In the genomic region with DNA sequence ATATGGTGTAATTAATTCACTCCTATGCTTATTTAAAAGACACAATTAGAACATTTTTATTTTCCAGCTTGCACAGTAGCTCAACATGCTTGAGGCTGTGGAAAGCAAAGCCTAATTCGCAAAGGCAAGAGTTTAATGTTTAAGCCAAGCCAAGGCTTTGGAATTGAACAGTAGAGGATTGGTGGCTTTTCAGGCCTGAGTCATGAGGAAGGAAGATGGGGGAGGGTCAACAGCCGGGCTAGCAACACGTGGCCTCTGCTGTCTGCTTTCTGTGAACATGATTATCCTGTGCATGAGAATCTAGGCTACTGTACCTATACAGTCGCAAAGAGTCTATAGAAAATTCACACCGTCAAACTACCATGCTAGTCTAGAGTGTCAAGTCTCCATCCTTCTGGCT, we compare ENCODE assay signal across 11 mouse cellular contexts. TPM values are rescaled to one million over a fixed set of nuclear protein-coding genes. Genes with fewer than 3 reads are reported as not detected.
DNase-seq lines count a peak whose midpoint lies in the region; ATAC-seq lines count a peak whose summit lies in the region.
"Had no signal": no experiment of that assay in that cellular context is flagged by ENCODE, and none has a peak within 500 bp of the region (broad histone marks: within the 10 kb centered on the region; RNA-seq: fewer than 3 reads in every experiment).

No protein-coding gene starts in this region.

- H3K9me3 ChIP-seq in hindbrain, embryonic 14.5 days (ENCODE audit: control insufficient read depth, low read length), result no peaks in the 10 kb centered on the region
- H3K9me3 ChIP-seq in hindbrain, embryonic 11.5 days (ENCODE audit: control insufficient read depth, low read length), result no peaks in the 10 kb centered on the region
- no peaks in the 10 kb centered on the region for H3K9me3 ChIP-seq in neural tube, embryonic 14.5 days (ENCODE audit: control insufficient read depth, low read length)
- H3K9me3 ChIP-seq: heart, embryonic 15.5 days had no signal

- peak overlapping the region; percentile 35; the same call in 1 of the 2 replicates for H3K27ac ChIP-seq in hindbrain, embryonic 14.5 days
- H3K27ac ChIP-seq in hindbrain, embryonic 11.5 days (ENCODE audit: low read depth, low read length), result no peak overlapping the region
- no peak overlapping the region for H3K27ac ChIP-seq in neural tube, embryonic 14.5 days (ENCODE audit: low read depth, low read length)
- H3K27ac ChIP-seq: heart, embryonic 15.5 days had no signal

- H3K27me3 ChIP-seq in hindbrain, embryonic 14.5 days (ENCODE audit: control insufficient read depth, insufficient read depth, low read length), result no peaks in the 10 kb centered on the region
- no peaks in the 10 kb centered on the region for H3K27me3 ChIP-seq in hindbrain, embryonic 11.5 days (ENCODE audit: control insufficient read depth, insufficient read depth, low read length)
- no peaks in the 10 kb centered on the region for H3K27me3 ChIP-seq in neural tube, embryonic 14.5 days (ENCODE audit: control insufficient read depth, insufficient read depth, low read length)
- H3K27me3 ChIP-seq: heart, embryonic 15.5 days had no signal

- ATAC-seq in hindbrain, embryonic 14.5 days (ENCODE audit: low FRiP score), result no peak
- no peak for ATAC-seq in hindbrain, embryonic 11.5 days (ENCODE audit: low FRiP score)
- ATAC-seq in granulocyte monocyte progenitor cell, adult 5-6 weeks (replicated peaks; ENCODE audit: poor library complexity, severe bottlenecking), result peak; percentile 45
- ATAC-seq in neural tube, embryonic 14.5 days (ENCODE audit: low read depth), result peak; percentile 17; the same call in 1 of the 2 replicates

- WGBS in hindbrain, embryonic 14.5 days, result 66% methylated on average over 5 of the region's 5 CpGs
- WGBS in hindbrain, embryonic 11.5 days, result 65% methylated on average over 5 of the region's 5 CpGs
- WGBS in neural tube, embryonic 14.5 days, result 70% methylated on average over 5 of the region's 5 CpGs

- H3K9ac ChIP-seq in hindbrain, embryonic 14.5 days, result no peak overlapping the region
- no peak overlapping the region for H3K9ac ChIP-seq in hindbrain, embryonic 11.5 days (ENCODE audit: low read depth, low read length)
- no peak overlapping the region for H3K9ac ChIP-seq in neural tube, embryonic 14.5 days (replicated peaks; ENCODE audit: low read depth, low read length)
- H3K9ac ChIP-seq: heart, embryonic 15.5 days had no signal

- H3K4me3 ChIP-seq in hindbrain, embryonic 14.5 days (replicated peaks; ENCODE audit: low read length), result no peak overlapping the region
- H3K4me3 ChIP-seq in hindbrain, embryonic 11.5 days (ENCODE audit: low read depth, low read length), result no peak overlapping the region
- no peak overlapping the region for H3K4me3 ChIP-seq in neural tube, embryonic 14.5 days (ENCODE audit: low read depth, low read length)
- H3K4me3 ChIP-seq: heart, embryonic 15.5 days had no signal

- no peaks in the 10 kb centered on the region; the same call in 1 of the 2 replicates for H3K36me3 ChIP-seq in hindbrain, embryonic 14.5 days (replicated peaks; ENCODE audit: control insufficient read depth, insufficient read depth)
- no peaks in the 10 kb centered on the region for H3K36me3 ChIP-seq in hindbrain, embryonic 11.5 days (ENCODE audit: control insufficient read depth, insufficient read depth, low read length)
- no peaks in the 10 kb centered on the region for H3K36me3 ChIP-seq in neural tube, embryonic 14.5 days (ENCODE audit: control insufficient read depth, insufficient read depth, low read length)

- peaks cover 15% of the 10 kb centered on the region for H3K4me1 ChIP-seq in hindbrain, embryonic 14.5 days (replicated peaks; ENCODE audit: control insufficient read depth, insufficient read depth, low read length)
- H3K4me1 ChIP-seq in hindbrain, embryonic 11.5 days (replicated peaks; ENCODE audit: control insufficient read depth, insufficient read depth, low read length), result no peaks in the 10 kb centered on the region
- H3K4me1 ChIP-seq in neural tube, embryonic 14.5 days (ENCODE audit: control insufficient read depth, insufficient read depth, low read length), result no peaks in the 10 kb centered on the region

- H3K4me2 ChIP-seq in hindbrain, embryonic 14.5 days (replicated peaks), result no peak overlapping the region
- H3K4me2 ChIP-seq in hindbrain, embryonic 11.5 days (replicated peaks; ENCODE audit: low read depth, low read length), result no peak overlapping the region
- no peak overlapping the region for H3K4me2 ChIP-seq in neural tube, embryonic 14.5 days (ENCODE audit: low read depth, low read length)
- H3K4me2 ChIP-seq: heart, embryonic 15.5 days had no signal

- no peak for DNase-seq in hindbrain, embryonic 14.5 days (ENCODE audit: low spot score)
- no peak for DNase-seq in hindbrain, embryonic 11.5 days (ENCODE audit: low spot score)
- peak; percentile 69 for DNase-seq in kidney, postnatal 10 days
- no peak for DNase-seq in cerebellum, adult 11 months
- no peak for DNase-seq in urinary bladder, adult 2 months (ENCODE audit: low spot score)
- no peak for DNase-seq in spleen, postnatal 14 days (ENCODE audit: low spot score in 2 of 2)
- DNase-seq: adrenal gland, postnatal 14 days; cerebellum, postnatal 36 days had no signal

RNA-seq across cellular contexts. Expression of a gene that starts 9.9 kb away (rescaled TPM):
- 17.4 and 21.0 TPM in 2 replicates for polyA plus RNA-seq in hindbrain, embryonic 14.5 days (2014; fragmentation: Nextera tagmentation; extraction: Ambion mirVana)
- polyA plus RNA-seq in hindbrain, embryonic 11.5 days (2014; fragmentation: Nextera tagmentation; extraction: Ambion mirVana), result 17.5 and 23.3 TPM in 2 replicates
- total RNA-seq in granulocyte monocyte progenitor cell, adult 5-6 weeks (2014; fragmentation: Nextera tagmentation), result 28.4 and 33.7 TPM in 2 replicates
- total RNA-seq in granulocyte monocyte progenitor cell, adult 5-6 weeks (2017), result 14.1 and 14.8 TPM in 2 replicates
- 24.9 and 26.2 TPM in 2 replicates for polyA plus RNA-seq in neural tube, embryonic 14.5 days (2014; fragmentation: Nextera tagmentation; extraction: Ambion mirVana)
- polyA plus RNA-seq in urinary bladder, adult 2 months (2012; rRNA removed), result 15.8 and 19.7 TPM in 2 replicates

Comparison
In these comparisons a context has a peak if more than half of its experiments do, and no peak if none do; other contexts are left out.
1. ATAC-seq: peak in granulocyte monocyte progenitor cell, adult 5-6 weeks (single experiment) and neural tube, embryonic 14.5 days (single experiment); none in hindbrain, embryonic 14.5 days (single experiment) and hindbrain, embryonic 11.5 days (single experiment).